Mouse (Mus musculus) embryo, embryonic 11 days (tissue): ENCODE results near the gene Elf1.
"Not testable (repeated sequence)": the region's sequence is repeated elsewhere in the genome, so short reads cannot be mapped to it uniquely, and the experiment has no call there.

ENCODE experiments used
- DNase-seq: peaks from one replicate; pipeline ENCODE4 v3.0.0-alpha.2; 2015

The Elf1 gene

GRCm38 (mm10) chr14:79526106-79526505, 45.1 kb downstream of the Elf1 start:
- not testable (repeated sequence) for DNase-seq

- DNase-seq, result no peak
These were observed 46.7 kb downstream of the Elf1 start for GRCm38 (mm10) chr14:79527704-79528103.

- DNase-seq, result no peak
These were observed 48.9 kb downstream of the Elf1 start for GRCm38 (mm10) chr14:79529581-79530554.

GRCm38 (mm10) chr14:79530761-79531160, 49.8 kb downstream of the Elf1 start:
- DNase-seq, result no peak

GRCm38 (mm10) chr14:79532036-79532776, 51.2 kb downstream of the Elf1 start:
- no peak for DNase-seq

- DNase-seq, result no peak
These were observed 52.4 kb downstream of the Elf1 start for GRCm38 (mm10) chr14:79533350-79533749.

GRCm38 (mm10) chr14:79534206-79534605, 53.2 kb downstream of the Elf1 start:
- no peak for DNase-seq

GRCm38 (mm10) chr14:79534656-79535055, 53.7 kb downstream of the Elf1 start:
- not testable (repeated sequence) for DNase-seq

- DNase-seq, result peak; percentile 24
These were observed 54.3 kb downstream of the Elf1 start for GRCm38 (mm10) chr14:79535318-79535717.

GRCm38 (mm10) chr14:79536011-79536410, 55.0 kb downstream of the Elf1 start:
- no peak for DNase-seq

- no peak for DNase-seq
These were observed 55.8 kb downstream of the Elf1 start for GRCm38 (mm10) chr14:79536837-79537236.

- DNase-seq, result no peak
These were observed 56.5 kb downstream of the Elf1 start for GRCm38 (mm10) chr14:79537463-79537862.

GRCm38 (mm10) chr14:79537921-79538320, 56.9 kb downstream of the Elf1 start:
- DNase-seq, result no peak

- no peak for DNase-seq
These were observed 60.6 kb downstream of the Elf1 start for GRCm38 (mm10) chr14:79541606-79542005.

- DNase-seq, result no peak
These were observed 68.3 kb downstream of the Elf1 start for GRCm38 (mm10) chr14:79549343-79549742.

- DNase-seq, result no peak
These were observed 70.9 kb downstream of the Elf1 start for GRCm38 (mm10) chr14:79551929-79552328.

- no peak for DNase-seq
These were observed 71.9 kb downstream of the Elf1 start for GRCm38 (mm10) chr14:79552854-79553253.

GRCm38 (mm10) chr14:79557796-79558195, 76.8 kb downstream of the Elf1 start:
- no peak for DNase-seq

- DNase-seq, result peak; percentile 57
These were observed 81.8 kb downstream of the Elf1 start for GRCm38 (mm10) chr14:79562745-79563144.

GRCm38 (mm10) chr14:79564784-79565183, 83.8 kb downstream of the Elf1 start:
- DNase-seq, result peak; percentile 36

GRCm38 (mm10) chr14:79573482-79574191, 92.6 kb downstream of the Elf1 start:
- DNase-seq, result no peak

- no peak for DNase-seq
These were observed 93.4 kb downstream of the Elf1 start for GRCm38 (mm10) chr14:79574361-79574760.
